Mouse (Mus musculus) cerebellum, adult 11-12 months (tissue): ENCODE data around the gene Maml2.

Experiments used
- DNase-seq: peaks from one replicate; pipeline ENCODE4 v3.0.0; 2022

Gene Maml2

GRCm38 (mm10) chr9:13577150-13577549 lies 279.4 kb downstream of the Maml2 start:
- DNase-seq = no peak

- no peak for DNase-seq
These were observed 283.4 kb downstream of the Maml2 start for GRCm38 (mm10) chr9:13581184-13581583.

DNA sequence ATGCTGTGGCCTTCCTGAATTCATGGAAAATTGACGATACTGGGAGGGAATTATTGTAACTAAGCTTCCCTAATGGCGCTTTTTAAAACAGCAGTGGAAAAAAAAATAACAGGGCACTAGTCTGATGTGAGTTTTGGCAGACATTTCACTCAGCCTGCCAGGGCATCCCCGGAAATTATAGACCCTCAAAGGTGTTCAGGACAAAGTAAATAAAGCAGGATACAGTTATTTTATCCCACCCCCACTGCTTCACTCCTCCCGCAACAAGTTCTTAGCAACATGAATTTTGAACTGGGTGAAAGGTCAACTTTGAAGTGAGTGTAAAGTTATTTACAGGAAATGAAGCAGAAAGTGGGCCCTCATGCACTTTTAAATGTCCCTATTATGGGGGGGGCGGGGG lies 286.2 kb downstream of the Maml2 start:
- no peak for DNase-seq

GRCm38 (mm10) chr9:13584435-13584834 lies 286.7 kb downstream of the Maml2 start:
- no peak for DNase-seq

- no peak for DNase-seq
These were observed 289.6 kb downstream of the Maml2 start for GRCm38 (mm10) chr9:13587085-13587933.

GRCm38 (mm10) chr9:13588786-13589185 lies 291.0 kb downstream of the Maml2 start:
- DNase-seq = no peak

DNA sequence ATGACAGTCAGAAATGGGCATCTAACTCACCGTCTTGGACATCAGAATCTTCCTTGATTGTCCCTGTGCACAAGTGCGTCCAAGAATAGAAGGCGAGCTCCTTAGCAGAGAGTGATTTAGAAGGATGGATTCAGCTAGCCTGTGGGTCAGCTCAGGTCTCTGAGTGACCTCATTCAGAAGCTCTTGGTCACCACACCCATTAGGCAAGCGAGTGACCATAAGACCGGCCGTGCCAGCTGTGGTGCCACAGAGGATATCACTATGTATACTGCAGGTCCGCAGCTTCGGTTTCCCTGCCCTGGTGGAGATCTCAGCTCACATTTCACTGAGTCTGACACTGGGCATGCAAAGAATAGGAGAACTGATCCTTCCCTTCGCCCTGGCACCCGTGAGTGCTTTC lies 294.9 kb downstream of the Maml2 start:
- no peak for DNase-seq

DNA sequence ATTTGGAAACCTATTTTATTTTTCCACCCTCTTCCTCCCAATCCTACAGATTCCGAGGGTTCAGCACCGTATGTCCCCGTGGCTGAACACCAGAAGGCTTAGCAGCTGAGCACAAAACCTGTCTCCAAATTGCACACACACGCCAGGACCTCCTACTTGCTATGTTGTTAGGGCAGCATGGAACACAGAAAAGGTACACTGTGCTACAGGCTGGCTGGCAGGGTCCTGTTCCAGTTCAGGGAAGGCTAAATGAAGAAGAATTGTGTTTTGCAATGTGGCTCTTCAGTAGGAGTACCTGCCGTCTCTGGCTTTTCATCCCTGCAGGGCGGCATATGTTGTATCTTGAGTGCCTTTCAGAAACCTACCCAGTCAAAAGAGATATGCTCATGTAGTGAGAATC lies 300.0 kb downstream of the Maml2 start:
- peak; percentile 95 for DNase-seq

GRCm38 (mm10) chr9:13598596-13599333 lies 301.0 kb downstream of the Maml2 start:
- no peak for DNase-seq

DNA sequence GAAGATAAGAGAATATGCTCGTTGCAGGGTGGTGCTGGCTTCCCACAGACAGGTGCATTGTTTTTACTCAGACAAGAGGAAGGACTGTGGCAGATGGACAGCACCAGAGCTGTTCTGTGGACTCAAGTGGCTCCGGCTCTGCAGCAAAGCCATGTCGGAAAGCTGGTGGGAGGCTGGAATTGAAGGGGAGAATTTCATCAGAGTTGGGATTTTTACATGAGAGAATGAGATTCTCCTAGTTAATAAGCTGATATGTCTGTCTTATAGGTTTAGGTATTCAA lies 301.5 kb downstream of the Maml2 start:
- DNase-seq = peak; percentile 49

DNA sequence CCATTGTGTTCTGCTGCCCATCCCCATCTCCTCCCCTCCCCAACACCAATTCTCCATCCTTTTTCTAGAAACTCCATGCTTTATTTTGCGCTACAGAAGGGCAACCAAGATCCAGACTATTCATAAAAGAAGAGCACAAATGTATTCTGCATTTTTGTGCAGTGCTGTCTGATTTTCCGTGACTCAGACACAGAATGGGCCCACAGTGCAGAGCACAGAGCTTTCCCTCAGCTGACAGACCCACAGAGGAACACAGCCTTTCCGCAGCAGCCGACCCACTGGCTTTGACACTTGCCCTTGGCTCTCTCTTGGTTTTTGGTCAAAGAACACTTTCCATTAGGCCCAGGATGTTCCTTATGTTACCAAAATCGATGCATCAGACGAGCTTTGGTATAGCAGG lies 302.0 kb downstream of the Maml2 start:
- DNase-seq = no peak

- no peak for DNase-seq
These were observed 304.0 kb downstream of the Maml2 start for GRCm38 (mm10) chr9:13601729-13602128.

- no peak for DNase-seq
These were observed 305.9 kb downstream of the Maml2 start for GRCm38 (mm10) chr9:13603533-13604143.

GRCm38 (mm10) chr9:13607609-13608185 lies 309.9 kb downstream of the Maml2 start:
- no peak for DNase-seq

GRCm38 (mm10) chr9:13608532-13609071 lies 310.8 kb downstream of the Maml2 start:
- DNase-seq = no peak

GRCm38 (mm10) chr9:13611561-13611960 lies 313.8 kb downstream of the Maml2 start:
- no peak for DNase-seq

- no peak for DNase-seq
These were observed 314.6 kb downstream of the Maml2 start for GRCm38 (mm10) chr9:13612371-13612770.

GRCm38 (mm10) chr9:13613325-13614268 lies 315.8 kb downstream of the Maml2 start:
- DNase-seq = no peak

GRCm38 (mm10) chr9:13616383-13617009 lies 318.7 kb downstream of the Maml2 start:
- DNase-seq = no peak

DNA sequence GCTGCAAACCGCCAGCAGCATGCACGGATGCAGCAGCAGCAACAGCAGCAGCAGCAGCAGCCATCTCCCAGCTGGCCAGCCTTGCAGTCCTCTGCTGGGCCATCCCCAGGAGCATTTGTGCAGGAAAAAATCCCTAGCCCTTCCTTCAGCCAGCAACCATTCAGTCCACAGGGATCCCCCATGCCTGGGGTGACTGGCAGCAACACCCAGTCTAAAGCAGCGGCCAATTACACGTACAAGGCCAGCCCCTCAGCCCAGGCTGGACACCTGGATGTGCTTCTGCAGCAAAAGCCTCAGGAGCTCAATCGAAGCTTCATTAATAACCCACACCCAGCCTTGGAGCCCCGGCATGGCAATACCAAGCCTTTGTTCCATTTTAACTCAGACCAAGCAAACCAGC lies 323.0 kb downstream of the Maml2 start:
- DNase-seq = no peak

DNA sequence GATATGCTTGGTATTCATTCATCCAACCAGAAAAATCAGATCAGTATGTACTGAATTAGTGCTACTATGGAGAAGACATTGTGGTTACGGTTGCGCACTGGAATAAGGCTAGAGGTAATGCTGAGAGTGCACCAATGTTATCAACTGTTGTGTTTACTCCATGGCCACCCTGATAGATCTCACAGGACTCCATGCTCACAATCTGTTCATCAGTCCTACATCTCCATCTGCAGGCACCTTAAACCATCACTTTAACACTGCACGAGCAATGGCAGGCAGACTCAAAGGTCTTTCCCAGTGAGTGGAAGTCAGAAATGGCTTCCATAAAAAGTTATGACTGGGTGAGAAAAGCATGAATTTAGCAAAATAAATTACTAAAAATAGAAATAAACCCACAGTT lies 324.2 kb downstream of the Maml2 start:
- DNase-seq = no peak

- DNase-seq = no peak
These were observed 324.7 kb downstream of the Maml2 start for GRCm38 (mm10) chr9:13622426-13622825.
